Mouse (Mus musculus) spleen, adult 2 months (tissue): ENCODE data around the gene Gab1. TPM values are rescaled to one million over a fixed set of nuclear protein-coding genes. Genes with fewer than 3 reads are reported as not detected.

Experiments used
- DNase-seq, 2 experiments: peaks; one replicate each; pipeline versions ENCODE4 v3.0.0 to v3.0.0-alpha.2; 2012 to 2021; ENCODE audit warnings: low spot score in 2 of 2, low read depth in 1 of 2
- H3K27ac ChIP-seq: fragments of 200-500 bp; 2 replicates; pipeline ENCODE4 v1.5.1; 2012; ENCODE audit warnings: low read length, inconsistent platforms; ENCODE audit not compliant: insufficient read depth
- H3K27me3 ChIP-seq: fragments of 200-500 bp; 2 replicates; pipeline ENCODE4 v1.6.1; 2012; ENCODE audit warnings: mild to moderate bottlenecking, moderate library complexity, low read length, inconsistent platforms; ENCODE audit not compliant: control insufficient read depth, insufficient read depth
- H3K36me3 ChIP-seq: fragments of 200-500 bp; 2 replicates; pipeline ENCODE4 v1.6.1; 2012; ENCODE audit warnings: mild to moderate bottlenecking, low read length, inconsistent platforms; ENCODE audit not compliant: control insufficient read depth, insufficient read depth
- H3K4me1 ChIP-seq: fragments of 200-500 bp; 2 replicates; pipeline ENCODE4 v1.6.1; 2011; ENCODE audit warnings: inconsistent platforms; ENCODE audit not compliant: control insufficient read depth, insufficient read depth, insufficient read length
- H3K4me3 ChIP-seq: fragments of 200-500 bp; 2 replicates; pipeline ENCODE4 v1.5.1; 2011; ENCODE audit warnings: mild to moderate bottlenecking, inconsistent platforms; ENCODE audit not compliant: insufficient read depth, insufficient read length; ENCODE audit errors: extremely low read depth
- CTCF ChIP-seq: fragments of 200-500 bp; IDR thresholded peaks from 2 replicates; pipeline ENCODE4 v1.5.1; 2011; ENCODE audit warnings: mild to moderate bottlenecking, inconsistent platforms; ENCODE audit not compliant: insufficient read depth, insufficient read length, insufficient replicate concordance; ENCODE audit errors: extremely low read depth
- POLR2A ChIP-seq: fragments of 200-500 bp; IDR thresholded peaks from 2 replicates; pipeline ENCODE4 v1.6.1; 2011; ENCODE audit warnings: low read depth, low read length, inconsistent platforms
- WGBS: fragments of 180-500 bp; shearing (Covaris S2); methylation state at CpG from one replicate; pipeline ENCODE4 v1.1.7; 2018; 5-methylcytosine and 5-hydroxymethylcytosine counted together
- polyA plus RNA-seq: library from polyadenylated mRNA; depleted of rRNA; stranded (reverse); fragments of >200 nt; gene quantifications from 2 replicates; pipeline ENCODE4 v1.2.3, GENCODE M21; 2012

The Gab1 gene
- polyA plus RNA-seq, 1 experiment, result 4.4 TPM

GRCm38 (mm10) chr8:80896026-80896425, 15.7 kb upstream of the Gab1 start:
- no peak overlapping the region for H3K4me3 ChIP-seq
- WGBS, result 88% methylated on average over 5 of the region's 5 CpGs
- H3K27me3 ChIP-seq, result no peaks in the 10 kb centered on the region
- no peak overlapping the region for H3K27ac ChIP-seq
- no peak for DNase-seq
- no peaks in the 10 kb centered on the region for H3K4me1 ChIP-seq
- TF ChIP-seq POLR2A (no peak), CTCF (no peak)
- H3K36me3 ChIP-seq, result no peaks in the 10 kb centered on the region

GRCm38 (mm10) chr8:80895397-80895796, 15.1 kb upstream of the Gab1 start:
- no peak overlapping the region for H3K4me3 ChIP-seq
- no peaks in the 10 kb centered on the region for H3K36me3 ChIP-seq
- no peak for TF ChIP-seq CTCF
- TF ChIP-seq POLR2A, result no peak
- WGBS, result 77% methylated on average over 6 of the region's 6 CpGs
- no peak overlapping the region for H3K27ac ChIP-seq
- DNase-seq, result no peak
- H3K27me3 ChIP-seq, result no peaks in the 10 kb centered on the region
- H3K4me1 ChIP-seq, result no peaks in the 10 kb centered on the region

DNA sequence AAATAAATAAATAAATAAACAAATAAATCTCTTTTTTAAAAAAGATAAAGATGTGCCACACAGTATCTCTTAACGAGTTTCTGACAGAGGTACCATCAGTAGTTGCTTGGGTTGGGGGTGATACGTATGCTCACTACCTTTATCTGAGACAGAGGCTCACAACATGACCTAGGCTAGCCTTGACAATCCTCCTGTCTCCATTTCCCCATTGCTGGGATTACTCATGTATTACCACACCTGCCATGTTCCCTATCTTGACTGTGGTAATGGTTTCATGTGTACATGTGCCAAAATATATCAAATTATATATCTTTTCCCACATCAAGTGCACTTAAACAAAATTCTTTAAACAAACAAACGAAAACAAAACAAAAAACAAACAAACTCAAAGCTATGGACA, 14.2 kb upstream of the Gab1 start:
- 83% methylated on average over 3 of the region's 3 CpGs for WGBS
- no peaks in the 10 kb centered on the region for H3K36me3 ChIP-seq
- no peaks in the 10 kb centered on the region for H3K4me1 ChIP-seq
- H3K27ac ChIP-seq, result no peak overlapping the region
- no peak for TF ChIP-seq POLR2A
- TF ChIP-seq CTCF, result no peak
- no peak overlapping the region for H3K4me3 ChIP-seq
- DNase-seq, result no peak
- no peaks in the 10 kb centered on the region for H3K27me3 ChIP-seq

DNA sequence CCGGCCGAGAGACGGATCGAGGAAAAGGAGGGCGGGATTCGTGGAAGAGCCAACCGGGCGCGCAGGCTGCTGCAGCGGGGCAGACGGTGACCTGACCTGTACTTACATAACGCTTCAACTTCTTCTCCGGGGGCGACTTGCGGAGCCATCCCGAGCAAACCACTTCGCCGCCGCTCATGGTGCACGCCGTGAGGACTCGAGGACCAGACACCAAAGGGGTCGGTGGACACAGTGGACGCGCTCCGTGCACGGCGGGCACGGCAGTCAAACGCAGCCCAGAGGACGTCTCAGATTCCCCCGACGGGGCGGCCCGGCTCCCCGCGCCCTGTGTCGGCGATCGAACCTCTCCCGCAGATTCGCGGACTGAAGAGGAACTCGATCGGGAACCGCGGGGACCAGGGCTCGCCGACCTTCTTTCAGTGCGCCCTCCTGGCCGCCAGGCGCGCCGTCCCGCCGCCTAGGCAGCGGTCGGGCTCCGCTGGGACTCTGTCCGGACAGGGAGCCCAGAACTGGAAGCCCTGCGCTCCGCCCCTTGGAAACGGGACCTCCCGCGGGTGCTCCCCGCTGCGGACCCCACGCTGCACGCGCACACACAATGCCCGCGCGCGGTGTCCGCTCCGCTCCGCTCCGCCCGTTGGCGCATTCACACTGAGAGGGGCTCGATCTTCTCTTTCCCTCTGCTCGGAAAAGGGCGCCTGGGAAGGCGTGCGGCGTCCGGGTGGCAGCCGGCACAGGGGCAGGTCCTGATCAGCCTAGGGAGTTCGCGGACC, 708 bp downstream of the Gab1 start:
- Histone ChIP-seq H3K27me3 (peaks cover 12% of the 10 kb centered on the region), H3K4me3 (peak overlapping the region; percentile 55), H3K36me3 (no peaks in the 10 kb centered on the region), H3K4me1 (peaks cover 5% of the 10 kb centered on the region; the same call in 1 of the 2 replicates), H3K27ac (peak overlapping the region; percentile 60; the same call in 1 of the 2 replicates)
- TF ChIP-seq CTCF (no peak), POLR2A (no peak)
- 1% methylated on average over 90 of the region's 90 CpGs for WGBS
- DNase-seq, result peak in 1 of 2 experiments; percentile 15

GRCm38 (mm10) chr8:80878801-80879425, 1.4 kb downstream of the Gab1 start:
- Histone ChIP-seq H3K4me1 (peaks cover 5% of the 10 kb centered on the region; the same call in 1 of the 2 replicates), H3K27me3 (peaks cover 12% of the 10 kb centered on the region), H3K36me3 (no peaks in the 10 kb centered on the region), H3K27ac (peak overlapping the region; percentile 47; the same call in 1 of the 2 replicates), H3K4me3 (peak overlapping the region; percentile 55; the same call in 1 of the 2 replicates)
- WGBS, result 2% methylated on average over 26 of the region's 26 CpGs
- TF ChIP-seq POLR2A (no peak), CTCF (no peak)
- DNase-seq, result no peak

GRCm38 (mm10) chr8:80878146-80878545, 2.2 kb downstream of the Gab1 start:
- DNase-seq, result no peak
- Histone ChIP-seq H3K27ac (no peak overlapping the region), H3K27me3 (peaks cover 12% of the 10 kb centered on the region), H3K36me3 (no peaks in the 10 kb centered on the region), H3K4me3 (no peak overlapping the region), H3K4me1 (peaks cover 5% of the 10 kb centered on the region; the same call in 1 of the 2 replicates)
- no peak for TF ChIP-seq CTCF
- TF ChIP-seq POLR2A, result no peak
- 74% methylated on average over 9 of the region's 9 CpGs for WGBS
